Mouse (Mus musculus) bone marrow macrophage, adult 2 months (primary cell): ENCODE measurements around the gene Slamf1. TPM values are rescaled to one million over a fixed set of nuclear protein-coding genes. Genes with fewer than 3 reads are reported as not detected.

Experiments used
- H3K27ac ChIP-seq: 2 replicates; pipeline ENCODE4 v1.5.1; 2012; ENCODE audit warnings: low read depth, low read length; ENCODE audit not compliant: insufficient read depth
- H3K4me1 ChIP-seq: 2 replicates; pipeline ENCODE4 v1.6.1; 2012; ENCODE audit warnings: low read length; ENCODE audit not compliant: control insufficient read depth, insufficient read depth
- H3K4me3 ChIP-seq: 2 replicates; pipeline ENCODE4 v1.5.1; 2012; ENCODE audit warnings: mild to moderate bottlenecking, low read length, moderate library complexity; ENCODE audit not compliant: insufficient read depth
- CTCF ChIP-seq: IDR thresholded peaks from 2 replicates; pipeline ENCODE4 v1.5.1; 2012; ENCODE audit warnings: low read depth, mild to moderate bottlenecking, low read length, moderate library complexity
- POLR2A ChIP-seq: IDR thresholded peaks from 2 replicates; pipeline ENCODE4 v1.6.1; 2012; ENCODE audit warnings: mild to moderate bottlenecking, low read depth, low read length, borderline replicate concordance
- polyA plus RNA-seq: library from polyadenylated mRNA; stranded (reverse); fragments of >200 nt; gene quantifications from 2 replicates; pipeline ENCODE4 v1.2.4, GENCODE M21; 2012; ENCODE audit not compliant: missing spikeins, insufficient read depth, insufficient read length

The Slamf1 gene
- polyA plus RNA-seq, 1 experiment, result not detected

- Histone ChIP-seq H3K27ac (no peak overlapping the region), H3K4me3 (no peak overlapping the region), H3K4me1 (no peaks in the 10 kb centered on the region)
- TF ChIP-seq POLR2A, result no peak
- TF ChIP-seq CTCF, result no peak
These were observed 7.8 kb downstream of the Slamf1 start for GRCm38 (mm10) chr1:171774678-171775077.

GRCm38 (mm10) chr1:171775781-171776180 is 8.9 kb downstream of the Slamf1 start:
- H3K27ac ChIP-seq, result no peak overlapping the region
- H3K4me3 ChIP-seq, result no peak overlapping the region
- H3K4me1 ChIP-seq, result no peaks in the 10 kb centered on the region

GRCm38 (mm10) chr1:171777026-171777425 is 10.1 kb downstream of the Slamf1 start:
- TF ChIP-seq CTCF (no peak), POLR2A (no peak)
- H3K4me1 ChIP-seq, result no peaks in the 10 kb centered on the region
- H3K4me3 ChIP-seq, result no peak overlapping the region
- no peak overlapping the region for H3K27ac ChIP-seq

More at GRCm38 (mm10) chr1:171775781-171776180, 8.9 kb downstream of the Slamf1 start:
- TF ChIP-seq POLR2A (no peak), CTCF (no peak)

- Histone ChIP-seq H3K4me3 (no peak overlapping the region), H3K27ac (no peak overlapping the region), H3K4me1 (no peaks in the 10 kb centered on the region)
- TF ChIP-seq CTCF, result no peak
- TF ChIP-seq POLR2A, result no peak
These were observed 15.5 kb downstream of the Slamf1 start for GRCm38 (mm10) chr1:171782287-171782915.

DNA sequence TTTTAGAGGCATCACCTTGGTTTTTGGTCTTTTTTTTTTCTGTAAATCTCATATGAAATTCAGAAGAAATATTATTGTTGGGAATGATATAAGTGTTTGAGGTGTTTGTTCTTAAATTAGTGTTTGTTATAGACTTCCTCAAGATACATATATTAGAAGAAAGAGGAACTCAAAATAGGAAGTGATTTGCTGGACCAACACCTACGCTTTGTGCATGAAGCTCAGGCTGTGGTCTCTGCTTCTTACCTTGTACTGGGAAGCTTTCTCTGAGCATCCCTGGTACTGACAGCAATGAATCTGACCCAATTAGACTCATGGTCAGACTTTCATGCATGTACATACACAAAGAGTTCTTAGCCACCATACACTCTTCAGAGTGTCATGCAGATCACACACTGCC is 18.9 kb downstream of the Slamf1 start:
- Histone ChIP-seq H3K4me1 (no peaks in the 10 kb centered on the region), H3K27ac (no peak overlapping the region), H3K4me3 (no peak overlapping the region)
- TF ChIP-seq POLR2A (no peak), CTCF (no peak)

DNA sequence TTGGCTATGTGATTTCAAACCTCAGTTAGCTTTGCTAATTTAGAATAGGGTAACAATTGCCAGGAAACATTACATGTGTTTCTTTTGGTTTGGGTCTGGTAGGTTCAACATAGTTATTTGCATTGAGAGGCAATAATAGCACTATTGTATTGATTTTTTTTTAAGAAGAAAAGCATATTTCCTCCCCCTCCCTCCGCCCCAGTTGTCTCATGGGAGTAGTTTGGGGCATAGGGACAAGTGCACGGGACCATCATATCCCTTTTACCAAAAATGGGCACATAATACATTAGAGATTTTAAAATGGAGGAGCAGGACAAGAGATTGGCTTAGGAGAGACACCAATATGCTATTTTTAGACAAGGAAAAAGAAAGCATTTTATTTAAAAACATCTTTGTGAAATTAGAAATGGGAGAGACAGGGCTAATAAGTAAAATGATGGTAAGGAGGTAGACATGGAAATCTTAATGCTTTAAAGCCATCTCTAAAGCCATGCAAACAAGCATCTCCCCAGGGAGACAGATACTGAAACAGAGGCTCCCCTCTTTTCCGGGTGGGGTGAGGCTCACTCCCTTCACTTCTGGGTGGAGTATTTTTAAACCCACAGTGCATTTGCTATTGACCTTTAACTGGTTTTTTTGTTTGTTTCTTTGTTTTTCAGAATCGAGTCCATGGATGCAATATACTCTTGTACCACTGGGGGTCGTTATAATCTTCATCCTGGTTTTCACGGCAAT is 20.5 kb downstream of the Slamf1 start:
- Histone ChIP-seq H3K27ac (no peak overlapping the region), H3K4me1 (no peaks in the 10 kb centered on the region), H3K4me3 (no peak overlapping the region)
- TF ChIP-seq CTCF, result no peak
- no peak for TF ChIP-seq POLR2A

DNA sequence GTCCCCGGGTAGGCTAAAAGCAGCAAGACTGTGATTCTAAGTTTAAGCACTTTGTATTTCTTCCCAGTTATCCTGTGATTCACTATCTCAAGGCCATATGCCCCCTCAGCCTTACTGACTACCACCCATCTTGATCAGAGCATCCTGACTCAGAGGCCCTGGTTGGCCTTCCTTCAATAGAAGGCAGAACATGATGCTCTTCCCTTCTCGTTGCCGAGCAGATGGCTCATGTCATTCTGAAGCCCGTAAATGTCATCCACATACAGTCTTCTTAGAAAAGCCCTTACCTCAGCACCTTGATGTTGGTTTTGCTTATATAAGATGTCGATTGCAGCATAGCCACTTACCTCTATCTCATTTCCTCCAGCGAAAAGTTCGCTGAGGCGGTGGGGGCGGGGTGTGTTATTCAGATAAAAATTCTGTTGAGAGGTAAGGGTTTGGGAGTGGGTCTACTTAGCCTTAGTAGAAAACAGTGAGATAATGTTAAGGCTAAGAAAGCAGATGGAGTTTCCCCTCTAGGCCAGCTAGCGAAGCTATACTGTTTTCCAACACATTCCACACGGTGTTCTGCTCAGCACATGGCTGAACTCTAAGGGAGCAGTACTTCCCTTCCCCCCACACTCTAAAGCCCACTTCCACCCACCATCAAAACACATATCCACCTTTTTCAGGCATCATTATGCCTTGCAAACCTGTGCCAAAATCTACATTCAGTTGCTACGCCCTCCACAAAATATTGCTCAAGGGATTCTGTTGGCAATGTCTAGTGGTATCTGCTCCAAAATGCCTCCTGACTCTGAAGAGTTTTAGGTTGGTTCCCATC is 21.7 kb downstream of the Slamf1 start:
- no peak overlapping the region for H3K4me3 ChIP-seq
- H3K4me1 ChIP-seq, result no peaks in the 10 kb centered on the region
- no peak overlapping the region for H3K27ac ChIP-seq
- no peak for TF ChIP-seq POLR2A
- no peak for TF ChIP-seq CTCF

DNA sequence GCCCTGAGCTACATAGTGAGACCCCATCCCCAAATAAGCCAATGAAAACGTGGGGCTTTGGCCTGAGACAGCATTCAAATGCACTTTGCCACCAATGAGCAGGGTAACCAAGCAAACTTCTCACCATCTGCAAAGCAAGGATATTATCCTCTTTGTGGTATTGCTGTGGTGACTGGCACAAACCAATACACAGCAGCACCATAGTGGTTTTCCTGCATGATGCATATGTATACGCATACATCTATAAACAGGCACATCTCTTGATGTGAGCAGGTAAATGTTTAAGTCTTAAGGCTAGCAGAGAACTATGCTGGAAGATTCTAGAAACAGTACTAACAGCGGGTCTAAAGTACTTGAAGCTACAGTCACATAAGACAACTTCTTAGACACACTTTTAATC is 22.5 kb downstream of the Slamf1 start:
- no peak overlapping the region for H3K27ac ChIP-seq
- no peak overlapping the region for H3K4me3 ChIP-seq
- TF ChIP-seq CTCF, result no peak
- TF ChIP-seq POLR2A, result no peak
- H3K4me1 ChIP-seq, result no peaks in the 10 kb centered on the region

- Histone ChIP-seq H3K27ac (no peak overlapping the region), H3K4me3 (no peak overlapping the region), H3K4me1 (no peaks in the 10 kb centered on the region)
- TF ChIP-seq POLR2A (no peak), CTCF (no peak)
These were observed 24.6 kb downstream of the Slamf1 start for GRCm38 (mm10) chr1:171791491-171791890.
